Mouse (Mus musculus): Measurements from ENCODE around the gene Mctp1.
"Not testable (repeated sequence)": the region's sequence is repeated elsewhere in the genome, so short reads cannot be mapped to it uniquely, and the experiment has no call there.

The Mctp1 gene

DNA sequence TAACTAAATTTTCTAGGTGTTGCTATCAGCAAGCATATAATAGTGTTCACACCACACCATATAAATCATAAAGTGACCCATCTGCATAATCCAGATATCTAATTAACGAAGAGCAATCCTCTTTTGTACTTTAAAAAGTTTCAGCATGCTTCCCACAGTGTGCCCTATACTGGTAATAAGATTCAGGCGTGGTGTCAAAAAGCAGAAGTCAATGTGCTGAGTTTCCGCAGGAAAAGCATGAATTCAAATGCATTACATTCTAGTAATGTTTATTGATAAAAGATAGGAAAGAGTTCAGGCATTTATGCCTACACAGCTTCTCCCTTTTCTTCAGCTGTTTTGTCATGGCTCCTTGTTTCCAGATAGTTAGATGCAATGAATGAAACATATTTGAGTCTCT, 544.8 kb downstream of the Mctp1 start:
- no peak for DNase-seq (ENCODE audit: low spot score in 2 of 2)

GRCm38 (mm10) chr13:76932933-76933332, 548.6 kb downstream of the Mctp1 start:
- DNase-seq (ENCODE audit: low spot score in 2 of 2), result no peak

GRCm38 (mm10) chr13:76949234-76949633, 564.9 kb downstream of the Mctp1 start:
- DNase-seq (ENCODE audit: low spot score in 2 of 2), result no peak

DNA sequence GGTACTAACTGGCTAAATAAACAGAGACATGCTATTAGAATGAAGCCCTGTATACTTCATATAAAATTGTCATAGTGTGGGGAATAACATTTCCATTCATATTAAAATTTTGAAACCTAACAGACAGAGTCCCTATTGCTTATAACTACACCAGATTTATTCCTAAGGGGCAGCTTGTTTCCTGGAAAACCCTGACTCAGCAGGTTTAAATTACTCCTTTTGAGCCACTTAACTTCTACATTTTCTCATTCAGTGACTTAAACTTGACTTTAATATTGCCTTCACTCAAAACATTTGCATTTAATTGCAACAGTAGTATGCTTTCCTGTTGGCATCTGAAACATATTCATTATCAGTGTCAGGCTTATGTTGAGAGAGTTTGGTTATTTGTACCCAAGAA, 583.3 kb downstream of the Mctp1 start:
- DNase-seq (ENCODE audit: low spot score in 2 of 2), result no peak

- no peak for DNase-seq (ENCODE audit: low spot score in 2 of 2)
Observed at GRCm38 (mm10) chr13:76969386-76969785, 585.1 kb downstream of the Mctp1 start.

DNA sequence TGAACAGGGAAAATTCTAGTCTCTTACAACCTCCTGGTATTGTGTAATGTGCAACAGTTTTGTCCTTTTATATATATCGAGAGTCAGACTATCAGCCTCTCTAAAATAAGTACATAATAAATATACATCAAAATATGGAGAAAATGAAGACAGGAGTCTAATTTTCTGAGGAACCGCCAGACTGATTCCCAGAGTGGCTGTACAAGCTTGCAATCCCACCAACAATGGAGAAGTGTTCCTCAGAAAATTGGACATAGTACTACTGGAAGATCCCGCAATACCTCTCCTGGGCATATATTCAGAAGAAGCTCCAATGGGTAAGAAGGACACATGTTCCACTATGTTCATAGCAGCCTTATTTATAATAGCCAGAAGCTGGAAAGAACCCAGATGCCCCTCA, 586.7 kb downstream of the Mctp1 start:
- DNase-seq (ENCODE audit: low spot score in 2 of 2), result not testable (repeated sequence)

DNA sequence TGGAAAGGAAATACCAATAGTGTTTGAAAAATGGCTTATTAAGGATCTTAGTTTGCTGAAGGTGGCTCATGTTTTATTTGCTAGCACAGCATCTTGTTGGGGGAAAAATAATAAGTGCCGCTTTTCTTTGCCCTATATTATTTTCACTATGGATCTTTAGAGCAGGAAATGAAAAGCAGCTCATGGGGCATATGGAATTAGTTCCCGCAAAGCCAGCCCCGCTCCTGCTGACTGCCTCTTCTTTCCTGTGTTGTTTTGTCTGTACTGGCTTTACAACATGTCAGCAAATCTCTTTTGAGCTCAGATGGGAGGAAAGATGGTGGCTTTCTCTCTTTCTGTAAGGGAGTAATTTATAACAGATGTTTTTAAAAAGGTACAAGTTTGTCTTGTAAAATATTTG, 618.3 kb downstream of the Mctp1 start:
- DNase-seq (ENCODE audit: low spot score in 2 of 2), result no peak

- no peak for DNase-seq (ENCODE audit: low spot score in 2 of 2)
Observed at GRCm38 (mm10) chr13:77003684-77004083, 619.3 kb downstream of the Mctp1 start.

- DNase-seq (ENCODE audit: low spot score in 2 of 2), result no peak
Observed at GRCm38 (mm10) chr13:77018851-77019250, 634.5 kb downstream of the Mctp1 start.

DNA sequence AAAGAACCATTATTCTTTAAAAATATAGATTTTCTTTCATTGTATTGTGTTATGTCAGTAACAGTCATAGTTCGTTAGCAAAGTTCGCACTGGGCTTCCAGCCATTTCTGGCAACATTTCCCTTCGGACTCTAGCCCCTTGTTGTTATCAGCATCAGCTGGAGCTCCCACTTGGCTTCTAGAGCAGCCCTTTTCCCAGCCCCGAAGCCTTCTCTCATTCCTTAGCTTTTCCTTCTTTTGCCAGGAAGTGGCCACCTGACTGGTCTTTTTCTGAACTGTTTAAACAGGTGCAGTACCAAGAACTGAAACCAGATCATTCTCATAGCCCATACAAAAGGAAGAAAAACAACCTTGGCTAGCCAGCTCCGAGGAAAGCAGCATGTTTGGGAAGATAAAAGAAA, 645.3 kb downstream of the Mctp1 start:
- DNase-seq (ENCODE audit: low spot score in 2 of 2), result no peak

DNA sequence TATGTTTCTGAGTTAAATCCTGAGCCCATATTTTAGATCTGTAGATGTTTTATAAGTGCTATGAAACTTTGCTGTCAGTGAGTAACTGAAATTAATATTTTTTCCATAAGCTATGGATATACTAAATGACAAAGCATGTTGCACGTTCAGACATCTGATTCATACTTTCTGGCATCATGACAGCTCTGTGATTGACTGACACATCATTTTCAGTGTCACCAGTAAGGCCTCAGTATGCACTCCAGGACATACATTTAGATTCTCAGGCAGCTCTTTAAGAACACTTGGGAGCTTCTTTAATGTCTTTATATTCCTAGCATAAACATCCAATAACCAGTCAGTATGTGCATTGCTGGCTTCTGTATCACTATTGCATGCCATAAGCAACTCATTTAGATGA, 659.0 kb downstream of the Mctp1 start:
- DNase-seq (ENCODE audit: low spot score in 2 of 2), result no peak

DNA sequence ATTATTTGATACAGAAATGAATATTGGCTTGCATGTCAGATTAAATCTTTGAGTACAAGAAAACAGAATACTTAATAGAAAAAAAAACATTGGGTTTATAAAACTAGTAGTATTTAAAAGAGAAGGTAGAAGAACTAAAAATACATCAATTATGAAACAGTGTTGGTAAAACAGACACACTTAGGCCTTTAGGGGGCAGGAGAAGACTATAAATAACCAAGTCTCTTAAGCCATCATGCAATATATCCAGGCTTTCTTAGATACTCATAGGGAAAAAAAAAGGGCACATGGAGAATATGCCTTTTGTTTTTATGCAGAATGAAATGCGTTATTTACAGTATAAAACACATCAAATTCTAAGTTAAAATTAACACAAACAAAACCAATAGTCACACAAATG, 661.0 kb downstream of the Mctp1 start:
- no peak for DNase-seq (ENCODE audit: low spot score in 2 of 2)

DNA sequence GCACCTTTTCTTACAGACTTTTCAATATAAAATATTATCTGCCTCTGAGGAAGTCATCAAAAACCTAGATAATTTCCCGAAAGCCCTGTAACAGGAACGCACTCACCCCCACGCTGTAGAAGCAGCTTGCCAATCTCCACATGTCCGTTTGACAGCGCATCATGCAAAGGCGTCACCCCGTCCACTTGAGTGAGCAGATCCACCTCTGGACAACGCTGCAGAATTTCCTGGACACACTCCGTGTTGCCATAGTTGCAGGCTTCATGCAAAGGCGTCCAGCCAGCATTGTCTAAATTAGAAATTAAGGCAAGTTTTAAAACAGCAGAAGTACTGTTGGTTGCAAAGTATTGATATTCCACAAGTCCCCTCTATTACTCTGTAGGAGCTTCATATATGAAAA, 662.1 kb downstream of the Mctp1 start:
- no peak for DNase-seq (ENCODE audit: low spot score in 2 of 2)

DNA sequence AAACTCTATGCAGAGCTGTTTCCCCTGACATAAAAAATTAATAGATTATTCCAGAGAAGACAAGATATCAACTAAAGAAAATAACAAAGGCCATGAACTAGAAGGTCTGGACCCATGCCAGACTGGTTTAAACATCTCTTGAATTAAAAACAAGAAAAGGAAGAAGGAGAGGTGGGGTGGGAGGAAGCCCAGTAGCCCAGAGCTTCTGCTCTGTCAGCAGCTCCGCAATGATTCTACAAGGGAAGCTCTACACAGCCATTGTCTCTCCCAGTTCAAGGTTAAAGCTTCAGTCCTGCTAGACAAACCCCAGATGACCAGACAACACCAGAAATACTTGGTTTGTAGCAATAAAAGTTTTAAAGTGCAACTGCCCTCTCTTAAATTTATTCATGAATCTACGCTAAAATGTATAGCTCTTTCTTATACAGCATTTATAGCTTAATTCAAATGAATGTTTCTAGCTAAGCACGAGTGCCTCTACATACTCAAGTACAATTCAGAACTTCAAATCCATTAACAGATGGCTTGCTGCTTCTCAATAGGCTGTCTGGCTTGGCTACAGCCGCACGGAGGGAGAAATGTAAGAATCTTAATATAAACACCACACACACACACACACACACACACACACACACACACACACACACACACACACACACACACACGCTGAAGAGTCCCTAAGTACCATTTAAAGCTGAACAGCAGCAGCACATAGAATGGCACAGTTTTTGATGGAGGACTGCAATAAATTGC, 663.0 kb downstream of the Mctp1 start:
- no peak for DNase-seq (ENCODE audit: low spot score in 2 of 2)

- DNase-seq (ENCODE audit: low spot score in 2 of 2), result no peak
Observed at GRCm38 (mm10) chr13:77048461-77048860, 664.1 kb downstream of the Mctp1 start.

- DNase-seq (ENCODE audit: low spot score in 2 of 2), result no peak
Observed at GRCm38 (mm10) chr13:77049736-77050135, 665.4 kb downstream of the Mctp1 start.

- no peak for DNase-seq (ENCODE audit: low spot score in 2 of 2)
Observed at GRCm38 (mm10) chr13:77063221-77063620, 678.9 kb downstream of the Mctp1 start.

GRCm38 (mm10) chr13:77068847-77069246, 684.5 kb downstream of the Mctp1 start:
- no peak for DNase-seq (ENCODE audit: low spot score in 2 of 2)

GRCm38 (mm10) chr13:77072030-77072429, 687.7 kb downstream of the Mctp1 start:
- DNase-seq (ENCODE audit: low spot score in 2 of 2), result no peak

Data from spleen, postnatal 4 days (tissue).